Mouse (Mus musculus) midbrain, embryonic 15.5 days (tissue): ENCODE measurements around the gene Inpp4a. TPM values are rescaled to one million over a fixed set of nuclear protein-coding genes. Genes with fewer than 3 reads are reported as not detected.
A peak's percentile ranks its signal among the peaks of the same experiment; 100 is the strongest.

ENCODE experiments used
- ATAC-seq: fragments of 200-750 bp; cut with Nextera tagmentation; replicated peaks from 2 replicates; pipeline ENCODE4 v1.8.0; 2017; ENCODE audit warnings: moderate TSS enrichment
- H3K27ac ChIP-seq: fragments of 300-500 bp; sonication (generic); 2 replicates; pipeline ENCODE4 v1.5.1; 2015; ENCODE audit warnings: mild to moderate bottlenecking, inconsistent platforms
- H3K27me3 ChIP-seq: fragments of 300-500 bp; sonication (generic); replicated peaks from 2 replicates; pipeline ENCODE4 v1.6.1; 2015; ENCODE audit warnings: inconsistent platforms
- H3K36me3 ChIP-seq: fragments of 300-500 bp; sonication (generic); replicated peaks from 2 replicates; pipeline ENCODE4 v1.6.1; 2015; ENCODE audit warnings: inconsistent platforms
- H3K4me1 ChIP-seq: fragments of 300-500 bp; sonication (generic); 2 replicates; pipeline ENCODE4 v1.6.1; 2015; ENCODE audit warnings: inconsistent platforms
- H3K4me2 ChIP-seq: fragments of 300-500 bp; sonication (generic); 2 replicates; pipeline ENCODE4 v1.6.1; 2015; ENCODE audit warnings: inconsistent platforms, mild to moderate bottlenecking, moderate library complexity
- H3K4me3 ChIP-seq: fragments of 300-500 bp; sonication (generic); 2 replicates; pipeline ENCODE4 v1.5.1; 2015; ENCODE audit warnings: mild to moderate bottlenecking, inconsistent platforms
- H3K9ac ChIP-seq: fragments of 300-500 bp; sonication (generic); 2 replicates; pipeline ENCODE4 v1.6.1; 2015; ENCODE audit warnings: mild to moderate bottlenecking, inconsistent platforms
- H3K9me3 ChIP-seq: fragments of 300-500 bp; sonication (generic); 2 replicates; pipeline ENCODE4 v1.6.1; 2016; ENCODE audit warnings: inconsistent platforms
- WGBS: fragments of 180-500 bp; shearing (Covaris S2); methylation state at CpG from one replicate; pipeline ENCODE4 v1.1.7; 2015; ENCODE audit warnings: mixed read lengths; 5-methylcytosine and 5-hydroxymethylcytosine counted together
- polyA plus RNA-seq: library from polyadenylated mRNA; unstranded; fragments of >200 nt; fragmentation: Nextera tagmentation; extraction: Ambion mirVana; gene quantifications from 2 replicates; pipeline ENCODE4 v1.2.1, GENCODE M21; 2015

The Inpp4a gene
- polyA plus RNA-seq, 1 experiment from 2014 or later = 77.4 TPM

- ATAC-seq = peak; percentile 38
- Histone ChIP-seq H3K4me1 (peaks cover 38% of the 10 kb centered on the region), H3K9ac (peak overlapping the region; percentile 93), H3K27ac (peak overlapping the region; percentile 80), H3K4me2 (peak overlapping the region; percentile 94), H3K36me3 (peaks cover 11% of the 10 kb centered on the region; the same call in 1 of the 2 replicates), H3K9me3 (no peaks in the 10 kb centered on the region), H3K27me3 (no peaks in the 10 kb centered on the region), H3K4me3 (peak overlapping the region; percentile 92)
- WGBS = 2% methylated on average over 40 of the region's 40 CpGs
These were observed 130.7 kb downstream of the Inpp4a start for GRCm38 (mm10) chr1:37430297-37430840.

GRCm38 (mm10) chr1:37436419-37436818 is 136.8 kb downstream of the Inpp4a start:
- H3K9ac ChIP-seq = no peak overlapping the region
- H3K9me3 ChIP-seq = no peaks in the 10 kb centered on the region
- H3K36me3 ChIP-seq = peaks cover 52% of the 10 kb centered on the region
- no peaks in the 10 kb centered on the region for H3K27me3 ChIP-seq
- peaks cover 17% of the 10 kb centered on the region for H3K4me1 ChIP-seq
- ATAC-seq = no peak
- H3K4me2 ChIP-seq = no peak overlapping the region
- no peak overlapping the region for H3K4me3 ChIP-seq
- WGBS = 96% methylated on average over 3 of the region's 3 CpGs
- H3K27ac ChIP-seq = no peak overlapping the region

GRCm38 (mm10) chr1:37442848-37443835 is 143.5 kb downstream of the Inpp4a start:
- H3K9me3 ChIP-seq = no peaks in the 10 kb centered on the region
- no peaks in the 10 kb centered on the region for H3K4me1 ChIP-seq
- no peak overlapping the region for H3K27ac ChIP-seq
- H3K27me3 ChIP-seq = no peaks in the 10 kb centered on the region
- H3K4me3 ChIP-seq = no peak overlapping the region
- no peak overlapping the region for H3K4me2 ChIP-seq
- ATAC-seq = no peak
- peaks cover 20% of the 10 kb centered on the region; the same call in 1 of the 2 replicates for H3K36me3 ChIP-seq
- WGBS = 93% methylated on average over 16 of the region's 16 CpGs
- no peak overlapping the region for H3K9ac ChIP-seq

DNA sequence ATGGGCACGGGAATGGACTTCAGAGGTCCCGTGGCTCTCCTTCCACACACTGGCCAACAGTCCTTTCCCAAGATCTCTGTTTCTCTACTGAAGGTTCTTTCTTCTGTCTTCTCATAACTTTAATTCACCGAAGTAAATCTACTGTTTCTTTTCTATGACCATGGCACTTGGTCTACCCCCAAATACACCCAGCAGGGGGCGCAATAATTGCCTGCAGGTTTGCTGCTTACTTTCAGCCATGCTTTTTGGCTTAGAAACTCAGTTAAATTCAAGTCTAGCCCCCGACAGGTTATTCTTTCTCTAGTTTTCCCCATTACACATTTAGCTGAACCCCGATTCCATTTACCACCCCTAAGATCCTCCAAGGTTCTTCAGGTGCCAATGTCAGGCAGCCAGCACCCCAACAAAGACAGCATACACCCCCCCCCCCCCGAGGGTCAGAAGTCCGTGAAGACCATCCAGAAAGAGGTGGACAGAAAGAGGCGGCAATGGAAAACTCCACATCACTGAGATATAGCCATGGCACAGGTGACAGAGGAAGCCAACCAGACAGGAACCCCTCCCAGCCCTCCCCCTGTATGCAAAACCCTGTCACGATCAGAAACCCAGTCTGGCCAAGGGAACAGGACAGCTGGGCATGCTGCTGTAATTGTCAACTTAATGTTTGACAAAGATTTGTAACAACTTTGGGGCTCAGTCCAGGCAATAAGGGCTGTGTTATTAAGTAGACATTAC is 148.9 kb downstream of the Inpp4a start:
- WGBS = 80% methylated on average over 10 of the region's 10 CpGs
- no peak overlapping the region for H3K9ac ChIP-seq

GRCm38 (mm10) chr1:37451270-37451669 is 151.6 kb downstream of the Inpp4a start:
- no peak overlapping the region for H3K4me3 ChIP-seq
- H3K27me3 ChIP-seq = no peaks in the 10 kb centered on the region
- H3K4me1 ChIP-seq = no peaks in the 10 kb centered on the region
- no peak for ATAC-seq
- H3K9me3 ChIP-seq = no peaks in the 10 kb centered on the region
- no peak overlapping the region for H3K4me2 ChIP-seq
- H3K36me3 ChIP-seq = 0 out of 2 replicates have a peak, but pooled peaks cover 3% of the 10 kb centered on the region
- 92% methylated on average over 8 of the region's 8 CpGs for WGBS
- H3K9ac ChIP-seq = no peak overlapping the region
- no peak overlapping the region for H3K27ac ChIP-seq

More for the DNA sequence above, 148.9 kb downstream of the Inpp4a start:
- H3K27ac ChIP-seq = no peak overlapping the region
- ATAC-seq = no peak
- 0 out of 2 replicates have a peak, but pooled peaks cover 3% of the 10 kb centered on the region for H3K36me3 ChIP-seq
- no peaks in the 10 kb centered on the region for H3K9me3 ChIP-seq
- no peaks in the 10 kb centered on the region for H3K27me3 ChIP-seq
- no peaks in the 10 kb centered on the region for H3K4me1 ChIP-seq
- H3K4me3 ChIP-seq = no peak overlapping the region
- H3K4me2 ChIP-seq = no peak overlapping the region

GRCm38 (mm10) chr1:37457546-37457945 is 157.9 kb downstream of the Inpp4a start:
- Histone ChIP-seq H3K27ac (no peak overlapping the region), H3K9ac (no peak overlapping the region), H3K4me2 (no peak overlapping the region), H3K27me3 (no peaks in the 10 kb centered on the region), H3K4me3 (no peak overlapping the region), H3K9me3 (no peaks in the 10 kb centered on the region), H3K4me1 (no peaks in the 10 kb centered on the region), H3K36me3 (no peaks in the 10 kb centered on the region)
- 91% methylated on average over 7 of the region's 7 CpGs for WGBS
- no peak for ATAC-seq

Other genes starting within 250 kb of the Inpp4a start
- 0.21 and 0.26 TPM in 2 replicates for gene Cnga3, start 85.4 kb upstream of the Inpp4a start, polyA plus RNA-seq
- gene Coa5, start 130.2 kb downstream of the Inpp4a start, polyA plus RNA-seq = 65.6 and 67.6 TPM in 2 replicates
- 117 and 121 TPM in 2 replicates for gene Unc50, start 130.3 kb downstream of the Inpp4a start, polyA plus RNA-seq
- gene Mgat4a, start 241.2 kb downstream of the Inpp4a start, polyA plus RNA-seq = 10.1 and 11.9 TPM in 2 replicates